Mouse (Mus musculus): ENCODE measurements around the gene Spag6. TPM values are rescaled to one million over a fixed set of nuclear protein-coding genes. Genes with fewer than 3 reads are reported as not detected.

Gene Spag6
- polyA plus RNA-seq (2015; fragmentation: Nextera tagmentation; extraction: Ambion mirVana): 0.20 and 0.32 TPM in 2 replicates

GRCm38 (mm10) chr2:18693871-18694610 lies at the start of gene Spag6:
Gene Spag6 (plus strand): TSS chr2:18694032.
- Histone ChIP-seq H3K4me3 (peak within 1 kb of the TSS; percentile 58), H3K4me1 (peaks cover 34% of the 10 kb centered on the region), H3K36me3 (ENCODE audit: poor library complexity, severe bottlenecking) (no peaks in the 10 kb centered on the region), H3K9me3 (replicated peaks) (no peaks in the 10 kb centered on the region), H3K27ac (peak within 1 kb of the TSS; percentile 48), H3K4me2 (peak within 1 kb of the TSS; percentile 98), H3K9ac (peak within 1 kb of the TSS; percentile 76), H3K27me3 (peaks cover 74% of the 10 kb centered on the region)
- WGBS: under 1% methylated on average over 55 of the region's 61 CpGs
- ATAC-seq: peak; percentile 60

GRCm38 (mm10) chr2:18648563-18648962 lies 45.3 kb upstream of the Spag6 start:
- Histone ChIP-seq H3K4me1 (no peaks in the 10 kb centered on the region), H3K4me2 (no peak overlapping the region), H3K9ac (no peak overlapping the region), H3K9me3 (replicated peaks) (no peaks in the 10 kb centered on the region), H3K27me3 (no peaks in the 10 kb centered on the region), H3K4me3 (no peak overlapping the region), H3K27ac (no peak overlapping the region), H3K36me3 (ENCODE audit: poor library complexity, severe bottlenecking) (no peaks in the 10 kb centered on the region)
- ATAC-seq: no peak
- WGBS: 90% methylated on average over 3 of the region's 4 CpGs

GRCm38 (mm10) chr2:18654821-18655220 lies 39.0 kb upstream of the Spag6 start:
- no peak for ATAC-seq
- H3K4me2 ChIP-seq: no peak overlapping the region

GRCm38 (mm10) chr2:18664003-18664402 lies 29.8 kb upstream of the Spag6 start:
- H3K9me3 ChIP-seq (replicated peaks): no peaks in the 10 kb centered on the region
- H3K4me2 ChIP-seq: no peak overlapping the region
- no peak overlapping the region for H3K9ac ChIP-seq
- H3K4me3 ChIP-seq: no peak overlapping the region
- no peak overlapping the region for H3K27ac ChIP-seq
- H3K4me1 ChIP-seq: no peaks in the 10 kb centered on the region
- H3K36me3 ChIP-seq (ENCODE audit: poor library complexity, severe bottlenecking): no peaks in the 10 kb centered on the region
- no peaks in the 10 kb centered on the region; the same call in 1 of the 2 replicates for H3K27me3 ChIP-seq
- ATAC-seq: no peak
- 93% methylated on average over 3 of the region's 3 CpGs for whole genome bisulfite sequencing

More at GRCm38 (mm10) chr2:18654821-18655220, 39.0 kb upstream of the Spag6 start:
- 79% methylated on average over 5 of the region's 5 CpGs for WGBS
- Histone ChIP-seq H3K9me3 (replicated peaks) (no peaks in the 10 kb centered on the region), H3K27me3 (no peaks in the 10 kb centered on the region), H3K36me3 (ENCODE audit: poor library complexity, severe bottlenecking) (no peaks in the 10 kb centered on the region), H3K27ac (no peak overlapping the region), H3K4me1 (no peaks in the 10 kb centered on the region), H3K9ac (no peak overlapping the region), H3K4me3 (no peak overlapping the region)

- Histone ChIP-seq H3K9me3 (replicated peaks) (no peaks in the 10 kb centered on the region), H3K4me1 (peaks cover 23% of the 10 kb centered on the region), H3K9ac (no peak overlapping the region), H3K4me2 (peak overlapping the region; percentile 25; the same call in 1 of the 2 replicates), H3K4me3 (no peak overlapping the region), H3K27me3 (peaks cover 16% of the 10 kb centered on the region), H3K27ac (no peak overlapping the region), H3K36me3 (ENCODE audit: poor library complexity, severe bottlenecking) (no peaks in the 10 kb centered on the region)
- ATAC-seq: no peak
- WGBS: 2% methylated on average over 6 of the region's 6 CpGs
These were observed 22.8 kb upstream of the Spag6 start for GRCm38 (mm10) chr2:18671041-18671440.

GRCm38 (mm10) chr2:18672133-18672765 lies 21.6 kb upstream of the Spag6 start, which contains the start of gene Commd3:
Gene Commd3 (plus strand): TSS chr2:18672384.
- no peaks in the 10 kb centered on the region for H3K9me3 ChIP-seq (replicated peaks)
- H3K36me3 ChIP-seq (ENCODE audit: poor library complexity, severe bottlenecking): no peaks in the 10 kb centered on the region
- ATAC-seq: peak; percentile 88
- peaks cover 16% of the 10 kb centered on the region for H3K27me3 ChIP-seq
- peak within 1 kb of the TSS; percentile 79 for H3K4me2 ChIP-seq
- peak within 1 kb of the TSS; percentile 99 for H3K27ac ChIP-seq
- H3K4me1 ChIP-seq: peaks cover 25% of the 10 kb centered on the region
- under 1% methylated on average over 75 of the region's 91 CpGs for WGBS
- peak within 1 kb of the TSS; percentile 87 for H3K4me3 ChIP-seq
- peak within 1 kb of the TSS; percentile 99 for H3K9ac ChIP-seq

- no peak for ATAC-seq
- H3K27me3 ChIP-seq: peaks cover 16% of the 10 kb centered on the region
- H3K9ac ChIP-seq: peak overlapping the region; percentile 99
- H3K9me3 ChIP-seq (replicated peaks): no peaks in the 10 kb centered on the region
- H3K4me1 ChIP-seq: peaks cover 25% of the 10 kb centered on the region
- no peaks in the 10 kb centered on the region for H3K36me3 ChIP-seq (ENCODE audit: poor library complexity, severe bottlenecking)
- H3K27ac ChIP-seq: peak overlapping the region; percentile 99
- H3K4me3 ChIP-seq: peak overlapping the region; percentile 87
- 1% methylated on average over 11 of the region's 11 CpGs for WGBS
- peak overlapping the region; percentile 79 for H3K4me2 ChIP-seq
These were observed 21.1 kb upstream of the Spag6 start for GRCm38 (mm10) chr2:18672766-18673164.

GRCm38 (mm10) chr2:18673766-18674165 lies 20.1 kb upstream of the Spag6 start:
- H3K9me3 ChIP-seq (replicated peaks): no peaks in the 10 kb centered on the region
- ATAC-seq: no peak
- 43% methylated on average over 4 of the region's 4 CpGs for WGBS
- peak overlapping the region; percentile 24; the same call in 1 of the 2 replicates for H3K4me2 ChIP-seq
- peaks cover 31% of the 10 kb centered on the region for H3K4me1 ChIP-seq
- H3K4me3 ChIP-seq: no peak overlapping the region
- H3K27me3 ChIP-seq: peaks cover 24% of the 10 kb centered on the region
- H3K36me3 ChIP-seq (ENCODE audit: poor library complexity, severe bottlenecking): no peaks in the 10 kb centered on the region
- no peak overlapping the region for H3K9ac ChIP-seq
- H3K27ac ChIP-seq: no peak overlapping the region

- H3K4me1 ChIP-seq: peaks cover 31% of the 10 kb centered on the region
These were observed 19.5 kb upstream of the Spag6 start for GRCm38 (mm10) chr2:18674193-18674902.

GRCm38 (mm10) chr2:18675681-18676456 lies 18.0 kb upstream of the Spag6 start:
- Histone ChIP-seq H3K9ac (peak overlapping the region; percentile 95), H3K4me2 (peak overlapping the region; percentile 84), H3K36me3 (ENCODE audit: poor library complexity, severe bottlenecking) (no peaks in the 10 kb centered on the region), H3K4me1 (peaks cover 43% of the 10 kb centered on the region), H3K27ac (peak overlapping the region; percentile 96), H3K9me3 (replicated peaks) (no peaks in the 10 kb centered on the region), H3K27me3 (peaks cover 44% of the 10 kb centered on the region), H3K4me3 (peak overlapping the region; percentile 85)
- WGBS: 12% methylated on average over 24 of the region's 42 CpGs
- ATAC-seq: no peak

More at GRCm38 (mm10) chr2:18674193-18674902, 19.5 kb upstream of the Spag6 start:
- 50% methylated on average over 4 of the region's 4 CpGs for WGBS
- no peak for ATAC-seq
- Histone ChIP-seq H3K9ac (no peak overlapping the region), H3K9me3 (replicated peaks) (no peaks in the 10 kb centered on the region), H3K4me2 (peak overlapping the region; percentile 24; the same call in 1 of the 2 replicates), H3K27ac (no peak overlapping the region), H3K27me3 (peaks cover 28% of the 10 kb centered on the region), H3K4me3 (no peak overlapping the region), H3K36me3 (ENCODE audit: poor library complexity, severe bottlenecking) (no peaks in the 10 kb centered on the region)

- peaks cover 46% of the 10 kb centered on the region for H3K4me1 ChIP-seq
- H3K27me3 ChIP-seq: peaks cover 49% of the 10 kb centered on the region
- no peaks in the 10 kb centered on the region for H3K9me3 ChIP-seq (replicated peaks)
- peak overlapping the region; percentile 95 for H3K9ac ChIP-seq
- H3K4me3 ChIP-seq: peak overlapping the region; percentile 85
- H3K4me2 ChIP-seq: peak overlapping the region; percentile 84
- WGBS: 0% methylated on average over 16 of the region's 64 CpGs
- no peaks in the 10 kb centered on the region for H3K36me3 ChIP-seq (ENCODE audit: poor library complexity, severe bottlenecking)
- peak overlapping the region; percentile 96 for H3K27ac ChIP-seq
- peak; percentile 84 for ATAC-seq
These were observed 17.3 kb upstream of the Spag6 start for GRCm38 (mm10) chr2:18676457-18676935.
